Mouse (Mus musculus): Measurements from ENCODE around the gene Rmdn3. TPM values are rescaled to one million over a fixed set of nuclear protein-coding genes. Genes with fewer than 3 reads are reported as not detected.

The Rmdn3 gene
- total and polyA plus RNA-seq, 2 experiments from 2014 or later, result 34.7 to 39.8 TPM

GRCm38 (mm10) chr2:119176761-119177160, 19.9 kb upstream of the Rmdn3 start:
- no peak overlapping the region for H3K4me2 ChIP-seq (ENCODE audit: low read depth, low read length)

GRCm38 (mm10) chr2:119175614-119176013, 18.8 kb upstream of the Rmdn3 start:
- H3K9me3 ChIP-seq (ENCODE audit: low read length), result no peaks in the 10 kb centered on the region
- H3K4me1 ChIP-seq (ENCODE audit: insufficient read depth, low read length), result peaks cover 8% of the 10 kb centered on the region; the same call in 1 of the 2 replicates
- 73% methylated on average over 6 of the region's 6 CpGs for WGBS
- H3K4me3 ChIP-seq (ENCODE audit: low read length), result no peak overlapping the region
- no peak overlapping the region for H3K4me2 ChIP-seq (ENCODE audit: low read depth, low read length)
- DNase-seq (ENCODE audit: low spot score) (no peak), ATAC-seq (no peak)
- no peak overlapping the region for H3K9ac ChIP-seq (replicated peaks; ENCODE audit: low read length)
- no peak for TF ChIP-seq CTCF (IDR thresholded peaks at IDR 0.05; ENCODE audit: low read depth)
- no peaks in the 10 kb centered on the region for H3K27me3 ChIP-seq (ENCODE audit: insufficient read depth, low read length)
- no peak overlapping the region for H3K27ac ChIP-seq
- peaks cover 27% of the 10 kb centered on the region for H3K36me3 ChIP-seq (ENCODE audit: insufficient read depth, low read length)

More at GRCm38 (mm10) chr2:119176761-119177160, 19.9 kb upstream of the Rmdn3 start:
- H3K9me3 ChIP-seq (ENCODE audit: low read length), result no peaks in the 10 kb centered on the region
- H3K9ac ChIP-seq (replicated peaks; ENCODE audit: low read length), result no peak overlapping the region
- H3K4me3 ChIP-seq (ENCODE audit: low read length), result no peak overlapping the region
- TF ChIP-seq CTCF (IDR thresholded peaks at IDR 0.05; ENCODE audit: low read depth), result peak; percentile 22
- DNase-seq (ENCODE audit: low spot score) (no peak), ATAC-seq (no peak)
- peaks cover 8% of the 10 kb centered on the region; the same call in 1 of the 2 replicates for H3K4me1 ChIP-seq (ENCODE audit: insufficient read depth, low read length)
- H3K27me3 ChIP-seq (ENCODE audit: insufficient read depth, low read length), result no peaks in the 10 kb centered on the region
- no peak overlapping the region for H3K27ac ChIP-seq
- 56% methylated on average over 3 of the region's 3 CpGs for WGBS
- peaks cover 29% of the 10 kb centered on the region for H3K36me3 ChIP-seq (ENCODE audit: insufficient read depth, low read length)

DNA sequence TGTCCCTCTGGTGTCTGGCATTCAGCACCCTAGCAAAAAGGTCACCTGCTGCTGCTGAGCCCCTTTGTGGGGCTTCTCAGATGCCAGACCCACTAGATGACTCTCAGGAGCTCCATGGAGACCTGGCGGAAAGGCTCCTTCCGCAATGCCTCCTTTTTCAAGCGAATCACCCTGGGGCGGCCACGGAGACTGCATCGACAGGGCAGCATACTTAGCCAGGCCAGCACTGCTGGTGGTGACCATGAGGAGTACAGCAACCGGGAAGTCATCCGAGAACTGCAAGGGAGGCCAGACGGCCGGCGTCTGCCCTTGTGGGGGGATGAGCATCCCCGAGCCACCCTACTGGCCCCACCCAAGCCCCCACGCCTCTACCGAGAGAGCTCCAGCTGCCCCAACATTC, 18.0 kb upstream of the Rmdn3 start:
- no peak for DNase-seq (ENCODE audit: low spot score)
- Histone ChIP-seq H3K4me1 (ENCODE audit: insufficient read depth, low read length) (peaks cover 8% of the 10 kb centered on the region; the same call in 1 of the 2 replicates), H3K27me3 (ENCODE audit: insufficient read depth, low read length) (no peaks in the 10 kb centered on the region), H3K4me2 (ENCODE audit: low read depth, low read length) (no peak overlapping the region), H3K4me3 (ENCODE audit: low read length) (no peak overlapping the region), H3K9ac (replicated peaks; ENCODE audit: low read length) (no peak overlapping the region), H3K27ac (no peak overlapping the region), H3K9me3 (ENCODE audit: low read length) (no peaks in the 10 kb centered on the region), H3K36me3 (ENCODE audit: insufficient read depth, low read length) (peaks cover 21% of the 10 kb centered on the region)
- ATAC-seq, result no peak
- WGBS, result 56% methylated on average over 14 of the region's 14 CpGs
- TF ChIP-seq CTCF (IDR thresholded peaks at IDR 0.05; ENCODE audit: low read depth), result no peak

DNA sequence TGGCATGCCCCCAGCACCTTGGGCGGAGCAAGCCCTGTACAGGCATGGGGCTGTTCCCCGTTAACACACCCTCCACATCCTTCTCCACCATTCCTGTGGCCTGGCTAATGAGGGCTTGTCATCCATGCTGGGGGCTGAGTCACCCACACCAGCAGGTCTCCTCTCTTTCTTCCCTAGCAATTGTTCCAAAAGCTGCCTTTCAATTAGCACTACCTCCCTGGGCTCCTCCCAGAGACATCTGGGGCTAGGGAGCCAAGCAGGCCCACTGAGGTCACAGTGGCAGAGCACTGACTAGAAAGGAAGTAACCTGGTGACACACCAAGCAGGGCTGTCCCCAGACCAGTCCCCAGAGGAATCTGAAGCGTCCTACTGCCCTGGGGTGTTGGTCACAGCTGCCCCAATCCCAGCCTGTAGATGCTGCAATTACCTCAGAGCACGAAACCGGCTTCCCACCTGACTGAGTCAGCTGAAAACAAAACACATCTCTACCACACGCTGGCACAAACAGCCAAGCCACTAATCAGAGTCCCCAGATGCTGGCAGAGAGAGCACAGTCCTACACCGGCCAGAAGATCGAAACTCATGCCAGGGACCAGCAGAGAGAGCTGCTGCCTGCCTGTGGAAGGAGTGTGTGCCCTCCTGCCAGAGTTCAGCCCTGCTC, 17.3 kb upstream of the Rmdn3 start, which contains the start of gene Gm14137:
TSS of gene Gm14137 (plus strand) at position 519 of the 661 bp plus-strand sequence.
- no peak within 1 kb of the TSS for H3K27ac ChIP-seq
- DNase-seq (ENCODE audit: low spot score) (peak; percentile 16), ATAC-seq (peak; percentile 33)
- no peak for TF ChIP-seq CTCF (IDR thresholded peaks at IDR 0.05; ENCODE audit: low read depth)
- H3K4me1 ChIP-seq (ENCODE audit: insufficient read depth, low read length), result peaks cover 8% of the 10 kb centered on the region; the same call in 1 of the 2 replicates
- WGBS, result 36% methylated on average over 8 of the region's 8 CpGs
- no peak within 1 kb of the TSS for H3K4me2 ChIP-seq (ENCODE audit: low read depth, low read length)
- no peaks in the 10 kb centered on the region for H3K9me3 ChIP-seq (ENCODE audit: low read length)
- H3K9ac ChIP-seq (replicated peaks; ENCODE audit: low read length), result no peak within 1 kb of the TSS
- no peak within 1 kb of the TSS for H3K4me3 ChIP-seq (ENCODE audit: low read length)
- peaks cover 13% of the 10 kb centered on the region; the same call in 1 of the 2 replicates for H3K36me3 ChIP-seq (ENCODE audit: insufficient read depth, low read length)
- H3K27me3 ChIP-seq (ENCODE audit: insufficient read depth, low read length), result no peaks in the 10 kb centered on the region

DNA sequence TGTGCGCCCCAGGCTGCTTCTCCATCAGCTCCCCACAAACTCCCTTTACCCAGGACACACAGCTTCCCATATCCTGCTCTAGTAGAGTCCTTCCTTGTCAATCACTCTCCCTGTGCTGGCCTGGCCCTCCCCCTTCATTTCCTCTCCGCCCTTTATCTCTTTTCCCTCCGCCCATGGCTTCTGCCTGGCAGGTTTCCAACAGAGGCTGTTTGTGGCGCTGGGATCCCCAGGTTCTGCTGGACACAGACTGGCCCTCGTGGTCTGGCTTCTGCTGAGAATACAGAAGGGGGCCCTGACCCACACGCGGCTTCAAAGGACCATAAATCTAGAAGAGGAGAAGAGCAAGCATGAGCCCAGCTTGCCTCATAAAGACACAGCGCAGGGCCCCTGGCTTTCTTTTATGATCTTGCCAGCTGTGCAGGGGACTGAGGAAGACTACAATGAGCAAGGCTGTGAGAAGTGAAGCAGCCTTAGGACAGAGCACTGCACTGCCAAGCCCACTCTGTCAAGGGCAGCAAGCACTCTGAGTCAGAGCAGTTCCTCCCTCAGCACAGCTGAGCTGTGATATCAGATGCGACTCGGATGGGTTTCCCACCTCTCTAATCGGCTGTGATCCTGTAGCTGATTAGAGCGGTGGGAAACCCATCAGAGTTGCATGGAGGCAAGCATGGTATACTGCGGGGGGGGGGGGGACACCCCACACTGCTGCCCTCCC, 16.2 kb upstream of the Rmdn3 start:
- Histone ChIP-seq H3K4me3 (ENCODE audit: low read length) (no peak overlapping the region), H3K9ac (replicated peaks; ENCODE audit: low read length) (no peak overlapping the region), H3K4me2 (ENCODE audit: low read depth, low read length) (no peak overlapping the region), H3K36me3 (ENCODE audit: insufficient read depth, low read length) (peaks cover 5% of the 10 kb centered on the region; the same call in 1 of the 2 replicates), H3K27me3 (ENCODE audit: insufficient read depth, low read length) (no peaks in the 10 kb centered on the region), H3K4me1 (ENCODE audit: insufficient read depth, low read length) (peaks cover 8% of the 10 kb centered on the region; the same call in 1 of the 2 replicates), H3K27ac (no peak overlapping the region), H3K9me3 (ENCODE audit: low read length) (no peaks in the 10 kb centered on the region)
- no peak for TF ChIP-seq CTCF (IDR thresholded peaks at IDR 0.05; ENCODE audit: low read depth)
- 26% methylated on average over 13 of the region's 13 CpGs for WGBS
- ATAC-seq, result peak; percentile 28; the same call in 1 of the 2 replicates
- DNase-seq (ENCODE audit: low spot score), result peak; percentile 73

DNA sequence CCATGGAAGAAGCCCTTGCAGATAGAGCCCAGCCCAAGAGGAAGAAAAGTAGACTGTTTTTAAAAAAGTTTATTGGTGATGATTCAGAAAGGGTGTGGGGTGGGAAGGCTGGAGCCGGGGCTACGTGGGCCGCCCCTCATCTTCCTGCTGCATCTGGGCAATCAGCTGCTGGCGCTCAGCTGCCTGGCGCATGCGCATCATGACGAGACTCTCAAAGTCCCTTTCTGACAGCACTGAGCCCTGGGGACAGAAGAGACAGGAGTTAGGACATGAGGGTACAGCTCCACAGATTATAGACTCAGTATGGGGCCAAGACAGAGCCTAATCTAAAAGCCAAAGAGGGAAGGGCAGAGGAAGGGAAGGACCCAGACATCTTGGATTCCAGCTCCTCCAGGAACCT, 15.6 kb upstream of the Rmdn3 start:
- WGBS, result 64% methylated on average over 7 of the region's 7 CpGs
- Histone ChIP-seq H3K36me3 (ENCODE audit: insufficient read depth, low read length) (no peaks in the 10 kb centered on the region), H3K9me3 (ENCODE audit: low read length) (no peaks in the 10 kb centered on the region), H3K27me3 (ENCODE audit: insufficient read depth, low read length) (no peaks in the 10 kb centered on the region), H3K9ac (replicated peaks; ENCODE audit: low read length) (no peak overlapping the region), H3K4me1 (ENCODE audit: insufficient read depth, low read length) (peaks cover 8% of the 10 kb centered on the region; the same call in 1 of the 2 replicates), H3K27ac (no peak overlapping the region), H3K4me3 (ENCODE audit: low read length) (no peak overlapping the region), H3K4me2 (ENCODE audit: low read depth, low read length) (no peak overlapping the region)
- ATAC-seq (no peak), DNase-seq (ENCODE audit: low spot score) (no peak)
- no peak for TF ChIP-seq CTCF (IDR thresholded peaks at IDR 0.05; ENCODE audit: low read depth)

Measured in hindbrain, postnatal 0 days (tissue).